Mouse (Mus musculus) heart, embryonic 13.5 days (tissue): ENCODE measurements at regions not wholly inside any gene's neighbourhood (a gene's known extent, or its start where the extent isn't known, plus 50 kb on each side); places are given as distances from the start of the nearest gene placed in this dataset.

Source experiments
- ATAC-seq: fragments of 200-750 bp; cut with Nextera tagmentation; 2 replicates; pipeline ENCODE4 v1.8.0; 2017; ENCODE audit warnings: moderate TSS enrichment; ENCODE audit not compliant: insufficient number of reproducible peaks, low FRiP score, low TSS enrichment; ENCODE audit errors: extremely low read depth
- H3K27ac ChIP-seq: fragments of 300-500 bp; sonication (generic); replicated peaks from 2 replicates; pipeline ENCODE4 v1.5.1; 2015; ENCODE audit warnings: moderate library complexity, mild to moderate bottlenecking, inconsistent platforms
- H3K27me3 ChIP-seq: fragments of 300-500 bp; sonication (generic); replicated peaks from 2 replicates; pipeline ENCODE4 v1.6.1; 2015; ENCODE audit warnings: mild to moderate bottlenecking, inconsistent platforms
- H3K36me3 ChIP-seq: fragments of 300-500 bp; sonication (generic); 2 replicates; pipeline ENCODE4 v1.6.1; 2015; ENCODE audit warnings: mild to moderate bottlenecking, inconsistent platforms
- H3K4me1 ChIP-seq: fragments of 300-500 bp; sonication (generic); 2 replicates; pipeline ENCODE4 v1.6.1; 2015; ENCODE audit warnings: inconsistent platforms
- H3K4me2 ChIP-seq: fragments of 300-500 bp; sonication (generic); 2 replicates; pipeline ENCODE4 v1.6.1; 2015; ENCODE audit warnings: inconsistent platforms, mild to moderate bottlenecking, moderate library complexity
- H3K4me3 ChIP-seq: fragments of 300-500 bp; sonication (generic); 2 replicates; pipeline ENCODE4 v1.5.1; 2015; ENCODE audit warnings: moderate library complexity, mild to moderate bottlenecking, inconsistent platforms
- H3K9ac ChIP-seq: fragments of 300-500 bp; sonication (generic); 2 replicates; pipeline ENCODE4 v1.6.1; 2015; ENCODE audit warnings: inconsistent platforms, mild to moderate bottlenecking, moderate library complexity
- H3K9me3 ChIP-seq: fragments of 300-500 bp; sonication (generic); 2 replicates; pipeline ENCODE4 v1.6.1; 2016; ENCODE audit warnings: inconsistent platforms
- WGBS: fragments of 180-500 bp; shearing (Covaris S2); methylation state at CpG from one replicate; pipeline ENCODE4 v1.1.7; 2015; ENCODE audit warnings: mixed read lengths; 5-methylcytosine and 5-hydroxymethylcytosine counted together

- no peak overlapping the region for H3K27ac ChIP-seq
- 64% methylated on average over 13 of the region's 13 CpGs for WGBS
- H3K4me1 ChIP-seq = no peaks in the 10 kb centered on the region
- ATAC-seq = no peak
- no peak overlapping the region for H3K9ac ChIP-seq
- H3K27me3 ChIP-seq = no peaks in the 10 kb centered on the region
- H3K4me2 ChIP-seq = no peak overlapping the region
- no peak overlapping the region for H3K4me3 ChIP-seq
- H3K9me3 ChIP-seq = no peaks in the 10 kb centered on the region
- no peaks in the 10 kb centered on the region for H3K36me3 ChIP-seq
These were observed 441.3 kb upstream of the 3110018I06Rik start for GRCm38 (mm10) chr12:107047059-107047531.

- H3K4me3 ChIP-seq = no peak overlapping the region
- no peaks in the 10 kb centered on the region for H3K27me3 ChIP-seq
- no peak for ATAC-seq
- H3K27ac ChIP-seq = no peak overlapping the region
- no peaks in the 10 kb centered on the region for H3K36me3 ChIP-seq
- 67% methylated on average over 7 of the region's 7 CpGs for WGBS
- H3K4me1 ChIP-seq = no peaks in the 10 kb centered on the region
- no peak overlapping the region for H3K4me2 ChIP-seq
- H3K9ac ChIP-seq = no peak overlapping the region
- no peaks in the 10 kb centered on the region for H3K9me3 ChIP-seq
These were observed 437.4 kb upstream of the 3110018I06Rik start for GRCm38 (mm10) chr12:107050891-107051635.

GRCm38 (mm10) chr12:107052136-107052535 is 436.3 kb upstream of the 3110018I06Rik start:
- no peak overlapping the region for H3K4me3 ChIP-seq
- H3K27ac ChIP-seq = no peak overlapping the region
- no peak for ATAC-seq
- no peaks in the 10 kb centered on the region for H3K4me1 ChIP-seq
- no peaks in the 10 kb centered on the region for H3K9me3 ChIP-seq
- H3K36me3 ChIP-seq = no peaks in the 10 kb centered on the region
- no peak overlapping the region for H3K4me2 ChIP-seq
- no peak overlapping the region for H3K9ac ChIP-seq
- 78% methylated on average over 6 of the region's 6 CpGs for WGBS
- H3K27me3 ChIP-seq = no peaks in the 10 kb centered on the region

GRCm38 (mm10) chr12:107056553-107056952 is 431.9 kb upstream of the 3110018I06Rik start:
- Histone ChIP-seq H3K9me3 (no peaks in the 10 kb centered on the region), H3K27ac (no peak overlapping the region), H3K4me1 (no peaks in the 10 kb centered on the region), H3K4me2 (no peak overlapping the region), H3K36me3 (no peaks in the 10 kb centered on the region), H3K27me3 (no peaks in the 10 kb centered on the region), H3K4me3 (no peak overlapping the region), H3K9ac (no peak overlapping the region)
- ATAC-seq = no peak
- WGBS = 18% methylated on average over 5 of the region's 5 CpGs

GRCm38 (mm10) chr12:107060514-107060913 is 427.9 kb upstream of the 3110018I06Rik start:
- Histone ChIP-seq H3K27ac (no peak overlapping the region), H3K27me3 (no peaks in the 10 kb centered on the region), H3K9me3 (0 out of 2 replicates have a peak, but pooled peaks cover 9% of the 10 kb centered on the region), H3K9ac (no peak overlapping the region), H3K36me3 (no peaks in the 10 kb centered on the region), H3K4me1 (no peaks in the 10 kb centered on the region), H3K4me2 (no peak overlapping the region), H3K4me3 (no peak overlapping the region)
- ATAC-seq = no peak
- WGBS = 70% methylated on average over 3 of the region's 3 CpGs

GRCm38 (mm10) chr12:107067346-107067745 is 421.1 kb upstream of the 3110018I06Rik start:
- no peaks in the 10 kb centered on the region for H3K27me3 ChIP-seq
- no peak overlapping the region for H3K9ac ChIP-seq
- WGBS = 72% methylated on average over 2 of the region's 2 CpGs
- no peak overlapping the region for H3K4me2 ChIP-seq
- no peaks in the 10 kb centered on the region for H3K4me1 ChIP-seq
- ATAC-seq = no peak
- no peak overlapping the region for H3K4me3 ChIP-seq
- H3K36me3 ChIP-seq = no peaks in the 10 kb centered on the region
- no peak overlapping the region for H3K27ac ChIP-seq
- H3K9me3 ChIP-seq = 0 out of 2 replicates have a peak, but pooled peaks cover 4% of the 10 kb centered on the region

DNA sequence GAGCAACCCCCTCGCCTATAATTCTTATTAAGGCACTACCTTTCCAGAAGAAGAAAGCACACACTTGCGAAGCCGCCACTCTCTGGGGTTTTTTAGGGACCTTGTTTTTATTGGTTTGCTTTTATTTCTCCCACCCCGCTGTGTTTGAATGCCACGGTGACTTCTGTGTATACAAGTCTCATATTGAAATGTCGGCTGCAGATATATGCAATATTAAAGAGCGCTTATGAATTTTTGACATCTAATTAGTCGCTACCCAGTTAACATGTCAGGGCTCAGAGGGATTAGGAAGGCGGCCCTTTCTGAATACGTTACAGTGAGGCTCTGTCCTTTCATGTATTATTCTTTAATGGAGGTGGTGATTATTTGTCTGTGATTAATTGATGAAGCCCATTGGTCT is 405.9 kb upstream of the 3110018I06Rik start:
- WGBS = 80% methylated on average over 10 of the region's 10 CpGs
- no peaks in the 10 kb centered on the region for H3K9me3 ChIP-seq
- H3K4me2 ChIP-seq = no peak overlapping the region
- H3K27ac ChIP-seq = no peak overlapping the region
- no peak overlapping the region for H3K4me3 ChIP-seq
- no peaks in the 10 kb centered on the region for H3K4me1 ChIP-seq
- H3K36me3 ChIP-seq = no peaks in the 10 kb centered on the region
- no peak overlapping the region for H3K9ac ChIP-seq
- peaks cover 16% of the 10 kb centered on the region; the same call in 1 of the 2 replicates for H3K27me3 ChIP-seq
- no peak for ATAC-seq

- Histone ChIP-seq H3K4me2 (no peak overlapping the region), H3K4me1 (no peaks in the 10 kb centered on the region)
These were observed 403.1 kb upstream of the 3110018I06Rik start for GRCm38 (mm10) chr12:107085058-107085905.

GRCm38 (mm10) chr12:107085906-107086655 is 402.4 kb upstream of the 3110018I06Rik start:
- Histone ChIP-seq H3K27me3 (0 out of 2 replicates have a peak, but pooled peaks cover 7% of the 10 kb centered on the region), H3K9me3 (no peaks in the 10 kb centered on the region), H3K9ac (no peak overlapping the region), H3K27ac (no peak overlapping the region), H3K4me2 (no peak overlapping the region), H3K4me1 (no peaks in the 10 kb centered on the region), H3K4me3 (no peak overlapping the region), H3K36me3 (no peaks in the 10 kb centered on the region)
- 38% methylated on average over 16 of the region's 16 CpGs for WGBS
- no peak for ATAC-seq

More at GRCm38 (mm10) chr12:107085058-107085905, 403.1 kb upstream of the 3110018I06Rik start:
- no peaks in the 10 kb centered on the region for H3K36me3 ChIP-seq
- H3K9ac ChIP-seq = no peak overlapping the region
- H3K27me3 ChIP-seq = 0 out of 2 replicates have a peak, but pooled peaks cover 7% of the 10 kb centered on the region
- no peak overlapping the region for H3K4me3 ChIP-seq
- no peaks in the 10 kb centered on the region for H3K9me3 ChIP-seq
- H3K27ac ChIP-seq = no peak overlapping the region
- WGBS = 73% methylated on average over 14 of the region's 14 CpGs
- ATAC-seq = no peak

DNA sequence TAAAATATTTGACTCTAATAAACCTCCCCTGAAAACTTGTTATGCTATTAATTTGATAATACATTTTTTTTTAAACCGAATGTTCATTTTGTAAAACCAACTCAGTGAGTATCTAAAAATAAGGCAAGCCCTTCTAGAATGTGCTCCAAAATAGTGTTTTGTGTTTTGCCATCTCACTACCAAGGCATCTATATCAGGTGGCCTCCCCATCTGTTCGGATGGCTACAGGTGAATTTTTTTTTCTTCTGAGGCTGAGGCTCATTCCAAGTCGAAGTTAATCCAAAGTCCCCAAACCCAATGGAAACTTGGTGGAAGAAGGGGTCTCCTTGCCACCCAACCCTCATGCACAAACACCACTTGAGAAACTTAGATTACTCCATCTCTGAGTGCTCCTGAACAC is 396.3 kb upstream of the 3110018I06Rik start:
- no peaks in the 10 kb centered on the region for H3K4me1 ChIP-seq
- no peaks in the 10 kb centered on the region for H3K27me3 ChIP-seq
- no peak overlapping the region for H3K9ac ChIP-seq
- no peak for ATAC-seq
- 67% methylated on average over 3 of the region's 3 CpGs for WGBS
- no peak overlapping the region for H3K4me3 ChIP-seq
- H3K27ac ChIP-seq = no peak overlapping the region
- no peaks in the 10 kb centered on the region for H3K36me3 ChIP-seq
- H3K4me2 ChIP-seq = no peak overlapping the region
- no peaks in the 10 kb centered on the region for H3K9me3 ChIP-seq

- no peaks in the 10 kb centered on the region for H3K9me3 ChIP-seq
- no peak overlapping the region for H3K4me2 ChIP-seq
- WGBS = 76% methylated on average over 13 of the region's 13 CpGs
- H3K9ac ChIP-seq = no peak overlapping the region
- no peak overlapping the region for H3K27ac ChIP-seq
- H3K36me3 ChIP-seq = no peaks in the 10 kb centered on the region
- no peaks in the 10 kb centered on the region for H3K4me1 ChIP-seq
- no peak overlapping the region for H3K4me3 ChIP-seq
- ATAC-seq = no peak
- no peaks in the 10 kb centered on the region for H3K27me3 ChIP-seq
These were observed 395.1 kb upstream of the 3110018I06Rik start for GRCm38 (mm10) chr12:107093326-107093725.
